Mouse (Mus musculus) brain, embryonic 14.5 days (tissue): ENCODE results near the gene Fez2. TPM values are rescaled to one million over a fixed set of nuclear protein-coding genes. Genes with fewer than 3 reads are reported as not detected.

Experiments
- DNase-seq: peaks from one replicate; pipeline ENCODE4 v3.0.0-alpha.2; 2011; ENCODE audit warnings: low read depth
- CTCF ChIP-seq: fragments of 200-500 bp; IDR thresholded peaks from 2 replicates; pipeline ENCODE4 v1.5.1; 2012; ENCODE audit warnings: inconsistent platforms, mild to moderate bottlenecking, moderate library complexity, borderline replicate concordance; ENCODE audit not compliant: insufficient read depth, insufficient read length; ENCODE audit errors: extremely low read depth
- POLR2A ChIP-seq: fragments of 200-500 bp; IDR thresholded peaks from 2 replicates; pipeline ENCODE4 v1.6.1; 2012; ENCODE audit warnings: mild to moderate bottlenecking, inconsistent platforms, borderline replicate concordance; ENCODE audit not compliant: poor library complexity, insufficient read depth, insufficient read length, severe bottlenecking; ENCODE audit errors: extremely low read depth
- polyA plus RNA-seq: library from polyadenylated mRNA; depleted of rRNA; stranded (reverse); fragments of >200 nt; gene quantifications from 2 replicates; pipeline ENCODE4 v1.2.3, GENCODE M21; 2012

The Fez2 gene
- polyA plus RNA-seq, 1 experiment = 35.2 TPM

DNA sequence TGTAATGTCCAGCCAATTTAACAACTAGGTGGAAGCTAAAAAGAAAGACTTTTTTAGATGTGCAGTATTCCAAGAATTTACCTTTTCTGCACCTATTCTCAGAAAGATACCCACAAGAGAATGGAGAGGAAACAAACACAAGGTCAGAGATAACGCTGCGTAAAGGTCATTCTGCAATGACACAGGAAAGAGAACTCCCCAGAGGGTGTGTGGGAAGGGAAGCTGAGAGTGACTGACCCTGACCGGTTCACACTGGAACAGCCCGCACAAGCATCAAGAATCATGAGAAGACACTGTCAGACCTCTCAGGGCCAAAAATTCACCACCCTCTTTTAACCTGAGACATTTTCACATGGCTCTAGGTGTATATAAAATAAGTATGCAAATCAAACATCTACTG is 10.4 kb downstream of the Fez2 start:
- DNase-seq = no peak
- no peak for TF ChIP-seq POLR2A
- no peak for TF ChIP-seq CTCF

DNA sequence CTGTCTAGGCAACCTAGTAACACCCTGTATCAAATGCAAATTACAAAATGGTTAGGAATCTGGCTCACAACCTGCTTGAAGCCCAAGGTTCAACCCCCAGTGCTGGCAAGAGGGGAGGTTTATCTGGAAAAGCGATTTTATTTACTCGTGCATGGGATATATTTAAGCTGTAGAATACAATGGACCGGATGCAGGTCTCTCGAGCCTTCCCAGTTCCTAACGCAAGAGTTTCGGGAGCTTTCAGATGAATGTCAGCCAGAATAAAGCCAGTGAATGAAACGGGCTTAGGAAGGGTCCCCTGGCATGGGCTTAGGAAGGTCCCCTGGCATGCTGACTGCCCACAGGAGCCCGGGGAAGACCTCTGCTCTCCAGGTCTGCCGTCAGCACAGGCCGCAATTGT is 11.1 kb downstream of the Fez2 start:
- no peak for DNase-seq
- TF ChIP-seq POLR2A (no peak), CTCF (no peak)

DNA sequence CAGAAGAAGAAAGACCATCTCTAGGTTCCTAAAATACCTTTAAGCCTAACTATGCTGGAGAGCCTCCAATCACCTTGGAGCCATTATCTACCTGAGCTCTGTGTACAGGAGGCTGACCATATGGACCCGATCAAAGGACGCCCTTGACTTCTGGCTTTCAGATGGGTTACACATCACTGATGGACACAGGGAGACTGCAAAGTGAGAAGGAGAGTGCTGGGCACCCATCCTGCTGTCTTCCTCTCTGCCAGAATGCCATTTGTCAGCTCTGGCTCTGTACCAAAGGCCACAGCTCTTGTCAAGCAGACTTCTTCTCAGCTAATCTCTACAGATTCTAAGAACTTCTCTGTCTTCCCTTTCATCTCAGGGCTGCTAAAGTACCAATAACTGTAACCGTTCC is 12.6 kb downstream of the Fez2 start:
- TF ChIP-seq CTCF = no peak
- TF ChIP-seq POLR2A = no peak
- DNase-seq = no peak

DNA sequence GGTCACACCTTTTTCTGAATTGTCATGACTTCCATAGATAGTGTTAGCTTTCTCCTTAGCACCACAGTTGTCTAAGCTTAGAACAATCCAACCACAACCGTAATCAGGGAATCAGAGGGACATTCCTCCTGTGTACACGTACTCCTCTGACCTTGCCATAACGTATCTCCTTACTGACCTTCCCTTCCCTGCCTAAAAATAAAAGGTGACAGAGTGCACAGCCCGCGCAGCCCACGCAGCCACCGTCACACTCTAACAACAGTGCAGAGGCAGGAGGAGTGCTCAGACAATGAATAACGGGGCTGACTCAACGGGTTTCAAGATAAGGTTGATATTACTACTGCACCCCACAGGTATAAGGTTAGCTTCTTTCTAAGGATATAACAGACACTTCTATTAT is 14.1 kb downstream of the Fez2 start:
- DNase-seq = no peak
- TF ChIP-seq CTCF = no peak
- TF ChIP-seq POLR2A = no peak

DNA sequence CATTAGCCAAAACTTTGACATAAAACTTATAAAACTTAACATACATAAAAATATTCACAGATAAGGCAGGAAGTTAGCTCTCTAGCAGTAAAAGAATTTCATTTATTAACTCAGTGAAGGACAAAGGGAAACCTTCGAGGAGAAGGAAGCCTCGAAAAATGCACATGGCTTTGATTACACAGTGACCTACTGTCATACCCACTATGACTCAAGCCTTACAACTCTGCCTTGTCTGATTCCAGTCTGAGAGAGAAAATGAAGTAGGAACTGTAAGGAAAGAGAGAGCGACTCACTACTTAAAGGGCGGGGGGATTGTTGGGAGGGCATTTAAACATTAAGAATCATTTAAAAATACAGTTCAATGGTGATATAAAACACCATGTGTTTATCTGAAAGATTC is 14.7 kb downstream of the Fez2 start:
- TF ChIP-seq CTCF = no peak
- no peak for TF ChIP-seq POLR2A

DNA sequence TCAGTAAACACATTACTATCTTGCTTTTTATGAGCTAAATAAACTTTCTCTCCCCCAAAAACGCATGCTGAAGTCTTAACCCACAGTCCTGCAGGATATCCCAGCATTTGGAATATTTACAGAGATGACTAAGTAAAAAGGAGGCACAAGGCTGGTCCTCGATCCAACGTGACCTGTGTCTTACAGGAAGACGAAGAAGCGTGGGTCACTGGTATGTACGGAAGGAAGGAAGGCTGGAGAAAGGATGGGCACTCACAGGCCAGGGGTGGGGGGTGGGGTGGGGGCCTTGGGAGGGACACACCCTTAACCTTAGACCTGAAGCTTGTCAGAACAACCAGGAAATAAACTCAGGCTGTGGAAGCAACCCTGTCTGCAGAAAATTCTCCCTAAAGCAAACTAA is 15.8 kb downstream of the Fez2 start:
- TF ChIP-seq POLR2A (no peak), CTCF (no peak)
- no peak for DNase-seq

More for the DNA sequence above, 14.7 kb downstream of the Fez2 start:
- no peak for DNase-seq

DNA sequence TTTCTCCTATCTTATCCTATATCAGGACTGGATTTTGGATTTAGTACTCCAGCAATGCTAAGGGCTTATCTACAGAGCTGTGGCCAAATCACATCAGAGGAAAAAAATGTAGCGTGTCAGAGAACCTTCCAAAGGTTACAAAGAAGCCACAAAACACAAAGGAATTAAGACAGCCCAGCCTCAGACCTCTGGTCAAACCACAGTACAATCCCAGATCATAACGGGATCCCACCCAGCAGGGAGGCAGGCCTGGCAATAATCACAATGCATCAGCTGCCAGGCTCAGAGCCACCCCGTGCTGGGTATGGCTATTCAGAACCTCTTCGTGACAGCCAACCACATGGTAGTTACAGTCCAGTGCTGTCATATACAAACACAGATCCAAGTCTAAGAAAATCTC is 16.2 kb downstream of the Fez2 start:
- no peak for DNase-seq
- TF ChIP-seq POLR2A (no peak), CTCF (no peak)

DNA sequence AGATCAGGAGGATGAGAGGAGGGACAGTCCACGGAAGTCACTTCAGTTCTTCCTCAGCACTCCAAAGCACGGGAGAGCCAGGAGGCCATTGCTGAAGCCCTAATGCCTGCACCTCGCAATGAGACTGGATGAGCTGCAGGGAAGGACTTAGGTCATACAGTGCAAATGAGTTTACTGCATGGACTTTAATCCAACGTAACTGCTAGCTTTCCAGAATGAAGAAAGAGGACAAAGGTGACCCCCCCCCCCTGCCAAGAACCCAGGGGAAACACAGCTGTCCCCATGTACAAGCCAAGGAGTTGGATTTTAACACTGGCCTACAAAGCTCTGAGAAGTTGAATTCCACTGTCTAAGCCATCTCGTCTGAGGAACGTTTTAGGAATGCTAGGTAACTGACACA is 16.6 kb downstream of the Fez2 start:
- TF ChIP-seq CTCF (no peak), POLR2A (no peak)
- no peak for DNase-seq

DNA sequence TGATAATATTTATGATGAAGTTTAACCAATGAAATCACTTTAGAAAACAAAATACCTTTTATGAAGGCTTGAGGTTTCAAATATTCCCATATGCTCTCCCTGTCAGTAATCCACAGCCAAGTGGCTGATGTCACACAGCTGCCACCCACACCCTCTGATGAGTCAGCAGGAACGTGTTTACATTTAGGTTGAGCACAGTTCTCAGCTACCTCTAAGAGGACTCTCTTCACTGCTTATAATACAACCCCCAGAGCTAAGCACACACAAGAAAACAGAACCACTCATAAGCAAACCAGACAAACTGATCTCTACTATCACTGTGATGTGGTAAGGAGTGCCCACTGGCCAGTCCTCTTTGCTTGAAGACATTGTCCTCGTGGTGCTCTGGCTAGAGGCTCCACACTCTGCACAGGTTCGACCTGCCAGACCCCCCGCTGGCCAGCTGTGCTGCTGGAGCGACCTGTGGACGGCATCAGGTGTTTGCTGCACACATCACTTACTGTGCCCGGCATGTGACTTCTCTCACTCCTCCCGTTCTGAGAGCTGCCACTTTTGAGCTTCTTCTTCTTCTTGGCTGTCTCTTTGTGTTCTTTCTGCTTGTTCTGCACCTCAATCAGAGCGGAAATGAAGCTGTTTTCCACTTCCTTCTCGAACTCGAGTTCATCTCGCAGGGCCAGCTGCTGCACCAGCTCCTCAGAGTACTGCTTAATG is 17.7 kb downstream of the Fez2 start:
- no peak for DNase-seq
- TF ChIP-seq CTCF (no peak), POLR2A (no peak)

DNA sequence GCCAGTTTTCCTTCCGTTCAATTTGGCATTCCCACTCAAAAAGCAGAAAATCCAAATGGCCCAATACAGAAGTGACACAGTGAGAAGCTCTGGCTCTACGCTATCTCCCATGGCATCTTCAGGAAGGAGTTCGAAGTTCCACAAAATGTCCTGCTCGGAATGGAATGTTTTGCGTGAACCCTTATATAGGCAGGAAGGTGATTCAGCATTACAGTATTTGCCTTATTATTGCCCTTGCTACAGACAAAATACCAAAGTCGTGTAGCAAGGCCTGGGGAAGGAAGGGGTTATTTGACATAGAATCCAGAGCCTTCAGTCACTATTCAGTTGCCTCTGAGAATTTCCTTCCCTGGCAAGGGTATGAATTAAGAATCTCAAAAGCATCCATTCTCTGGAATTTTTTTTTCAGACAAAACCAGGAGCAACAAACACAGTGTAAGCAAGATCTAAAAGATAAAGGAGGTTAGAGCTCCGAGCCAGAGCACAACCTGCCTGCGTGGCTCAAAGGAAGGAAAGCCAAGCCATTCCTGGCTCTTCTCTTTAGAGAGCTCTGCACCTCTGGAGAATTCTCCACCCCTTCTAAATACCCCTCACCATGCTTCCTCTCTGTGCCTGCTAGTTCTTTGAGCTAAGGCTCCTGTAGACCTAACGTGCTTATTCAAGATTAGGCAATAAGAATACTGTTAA is 25.4 kb downstream of the Fez2 start:
- TF ChIP-seq CTCF (no peak), POLR2A (no peak)
- no peak for DNase-seq

DNA sequence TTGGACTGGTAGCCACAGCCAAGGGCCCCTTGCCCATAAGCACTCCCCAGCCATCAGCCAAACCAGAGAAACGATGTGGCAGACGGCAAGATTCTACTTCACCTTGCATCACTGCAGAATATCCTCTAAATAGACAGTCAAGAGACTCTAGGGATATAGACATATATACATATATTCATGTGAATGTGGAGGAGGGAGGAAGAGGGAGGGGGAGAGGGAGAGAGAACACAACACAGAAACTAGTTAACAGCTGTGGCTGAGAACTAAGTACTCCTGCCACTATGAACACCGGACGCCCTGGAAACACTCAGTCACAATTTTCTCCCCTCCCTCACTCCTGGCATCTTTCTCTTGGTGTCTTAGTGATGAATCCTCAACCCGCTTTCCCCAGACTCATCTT is 28.4 kb downstream of the Fez2 start:
- TF ChIP-seq CTCF = no peak
- no peak for TF ChIP-seq POLR2A
- DNase-seq = no peak
